ENCODE assay signal across 12 mouse cellular contexts in the genomic region with DNA sequence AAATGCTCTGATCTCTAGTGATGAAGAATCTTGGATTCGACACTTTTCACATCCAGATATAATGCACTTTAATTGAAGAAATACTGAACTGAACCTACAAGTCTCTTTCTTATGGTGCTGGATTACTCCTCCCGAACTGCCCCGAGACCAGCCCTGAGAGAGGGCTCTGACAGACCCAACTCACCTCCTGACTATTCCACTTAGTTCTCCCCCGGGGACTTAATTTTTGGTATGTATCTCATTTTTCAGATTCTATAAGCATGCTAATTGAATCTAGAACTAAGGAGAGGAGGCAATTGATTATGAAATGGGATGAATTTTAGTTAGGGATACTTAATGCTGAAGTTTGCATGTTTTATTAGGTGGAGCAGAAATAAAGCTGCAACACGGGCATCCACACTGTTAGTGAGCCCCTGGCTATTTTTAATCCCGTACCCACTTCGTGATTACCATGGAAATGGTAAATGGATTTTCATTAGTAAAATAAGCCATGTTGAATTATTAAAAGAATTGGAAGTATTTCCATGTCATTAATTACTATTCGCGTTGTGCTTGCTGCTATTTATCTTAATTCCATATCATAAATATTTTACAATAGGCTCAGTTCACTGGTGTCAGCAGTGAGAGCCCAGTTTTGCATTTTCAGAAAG. TPM values are rescaled to one million over a fixed set of nuclear protein-coding genes. Genes with fewer than 3 reads are reported as not detected.
DNase-seq lines count a peak whose midpoint lies in the region; ATAC-seq and TF ChIP-seq lines count a peak whose summit lies in the region.
"Had no signal": no experiment of that assay in that cellular context is flagged by ENCODE, and none has a peak within 500 bp of the region (broad histone marks: within the 10 kb centered on the region; RNA-seq: fewer than 3 reads in every experiment).

No protein-coding gene starts in this region.

- no peak for TF ChIP-seq CTCF in forebrain, postnatal 0 days (IDR thresholded peaks at IDR 0.05; ENCODE audit: low read depth)

- peak overlapping the region; percentile 74 for H3K9ac ChIP-seq in forebrain, postnatal 0 days
- 0 out of 2 replicates have a peak overlapping the region, but pooled peaks have one; percentile 50 for H3K9ac ChIP-seq in midbrain, embryonic 12.5 days (replicated peaks)
- H3K9ac ChIP-seq in kidney, embryonic 14.5 days (ENCODE audit: low read depth, low read length): no peak overlapping the region
- H3K9ac ChIP-seq: intestine, embryonic 15.5 days; liver, embryonic 13.5 days had no signal

- WGBS in forebrain, postnatal 0 days: 34% methylated on average over 9 of the region's 9 CpGs
- WGBS in midbrain, embryonic 12.5 days: 60% methylated on average over 9 of the region's 9 CpGs
- 82% methylated on average over 9 of the region's 9 CpGs for WGBS in kidney, embryonic 14.5 days

- ATAC-seq in forebrain, postnatal 0 days: peak; percentile 17; the same call in 1 of the 2 replicates
- ATAC-seq in midbrain, embryonic 12.5 days (ENCODE audit: low FRiP score, low read depth): peak; percentile 31; the same call in 1 of the 2 replicates
- ATAC-seq in granulocyte monocyte progenitor cell, adult 5-6 weeks (replicated peaks; ENCODE audit: poor library complexity, severe bottlenecking): no peak
- no peak for ATAC-seq in kidney, embryonic 14.5 days (ENCODE audit: low FRiP score, low TSS enrichment)
- ATAC-seq: intestine, embryonic 15.5 days had no signal

- peak overlapping the region; percentile 59 for H3K4me2 ChIP-seq in forebrain, postnatal 0 days (ENCODE audit: low read depth)
- H3K4me2 ChIP-seq in midbrain, embryonic 12.5 days (replicated peaks): peak overlapping the region; percentile 49
- no peak overlapping the region for H3K4me2 ChIP-seq in kidney, embryonic 14.5 days (replicated peaks; ENCODE audit: low read depth, low read length)
- H3K4me2 ChIP-seq: intestine, embryonic 15.5 days; liver, embryonic 13.5 days had no signal

- H3K9me3 ChIP-seq in forebrain, postnatal 0 days (ENCODE audit: low read length): no peaks in the 10 kb centered on the region
- no peaks in the 10 kb centered on the region for H3K9me3 ChIP-seq in midbrain, embryonic 12.5 days
- H3K9me3 ChIP-seq in kidney, embryonic 14.5 days (ENCODE audit: control insufficient read depth, low read length): no peaks in the 10 kb centered on the region
- H3K9me3 ChIP-seq: intestine, embryonic 15.5 days; liver, embryonic 13.5 days had no signal

- no peaks in the 10 kb centered on the region for H3K4me1 ChIP-seq in forebrain, postnatal 0 days (ENCODE audit: insufficient read depth)
- peaks cover 9% of the 10 kb centered on the region; the same call in 1 of the 2 replicates for H3K4me1 ChIP-seq in midbrain, embryonic 12.5 days
- no peaks in the 10 kb centered on the region for H3K4me1 ChIP-seq in kidney, embryonic 14.5 days (ENCODE audit: control insufficient read depth, insufficient read depth, low read length)
- H3K4me1 ChIP-seq: intestine, embryonic 15.5 days; liver, embryonic 13.5 days had no signal

- H3K4me3 ChIP-seq in forebrain, postnatal 0 days (ENCODE audit: low read depth, low read length): peak overlapping the region; percentile 56
- H3K4me3 ChIP-seq in midbrain, embryonic 12.5 days: peak overlapping the region; percentile 32
- no peak overlapping the region for H3K4me3 ChIP-seq in kidney, embryonic 14.5 days (ENCODE audit: low read length)
- H3K4me3 ChIP-seq: intestine, embryonic 15.5 days; liver, embryonic 13.5 days had no signal

- H3K27me3 ChIP-seq in forebrain, postnatal 0 days (ENCODE audit: insufficient read depth, low read length): no peaks in the 10 kb centered on the region
- H3K27me3 ChIP-seq in midbrain, embryonic 12.5 days: no peaks in the 10 kb centered on the region
- no peaks in the 10 kb centered on the region for H3K27me3 ChIP-seq in kidney, embryonic 14.5 days (ENCODE audit: control insufficient read depth, insufficient read depth, low read length)
- H3K27me3 ChIP-seq: intestine, embryonic 15.5 days; liver, embryonic 13.5 days had no signal

- peak; percentile 28 for DNase-seq in MN1 (ENCODE audit: low spot score)
- DNase-seq in cerebellum, adult 9-10 months: peak; percentile 52
- no peak for DNase-seq in forebrain, postnatal 0 days
- no peak for DNase-seq in thymus, postnatal 36 days
- DNase-seq in kidney, adult 9 months: no peak
- DNase-seq: liver, embryonic 13.5 days; lung, postnatal 10 days had no signal

- H3K36me3 ChIP-seq in forebrain, postnatal 0 days (ENCODE audit: insufficient read depth): no peaks in the 10 kb centered on the region
- no peaks in the 10 kb centered on the region for H3K36me3 ChIP-seq in midbrain, embryonic 12.5 days
- no peaks in the 10 kb centered on the region for H3K36me3 ChIP-seq in kidney, embryonic 14.5 days (ENCODE audit: control insufficient read depth, insufficient read depth, low read length)
- H3K36me3 ChIP-seq: intestine, embryonic 15.5 days; liver, embryonic 13.5 days had no signal

- peak overlapping the region; percentile 97 for H3K27ac ChIP-seq in forebrain, postnatal 0 days (ENCODE audit: low read depth, low read length)
- H3K27ac ChIP-seq in midbrain, embryonic 12.5 days (replicated peaks): peak overlapping the region; percentile 93
- H3K27ac ChIP-seq in kidney, embryonic 14.5 days (ENCODE audit: low read depth, low read length): no peak overlapping the region
- H3K27ac ChIP-seq: intestine, embryonic 15.5 days; liver, embryonic 13.5 days had no signal

RNA-seq across cellular contexts. Expression of gene Nyap2, which starts 1.0 kb away (rescaled TPM):
- 29.3 and 32.8 TPM in 2 replicates for total RNA-seq in forebrain, postnatal 0 days (2014; rRNA removed)
- 3.5 and 6.3 TPM in 2 replicates for polyA plus RNA-seq in forebrain, postnatal 0 days (2015; fragmentation: Nextera tagmentation; extraction: Ambion mirVana)
- polyA plus RNA-seq in midbrain, embryonic 12.5 days (2016; fragmentation: Nextera tagmentation; extraction: Ambion mirVana): 2.8 and 3.5 TPM in 2 replicates
- total RNA-seq in granulocyte monocyte progenitor cell, adult 5-6 weeks (2014; fragmentation: Nextera tagmentation): not detected in 2 replicates
- not detected in 2 replicates for total RNA-seq in granulocyte monocyte progenitor cell, adult 5-6 weeks (2017)
- polyA plus RNA-seq in kidney, embryonic 14.5 days (2014; fragmentation: Nextera tagmentation; extraction: Ambion mirVana): 0.04 TPM in 1 of 2 replicates, not detected in the other
- total RNA-seq: gastrocnemius, postnatal 4 days had no signal

Comparison
In these comparisons a context has a peak if more than half of its experiments do, and no peak if none do; other contexts are left out.
1. DNase-seq: peak in MN1 (single experiment) and cerebellum, adult 9-10 months (single experiment); none in forebrain, postnatal 0 days (single experiment), thymus, postnatal 36 days (0 of 2) and kidney, adult 9 months (single experiment).
2. ATAC-seq: peak in forebrain, postnatal 0 days (single experiment) and midbrain, embryonic 12.5 days (single experiment); none in granulocyte monocyte progenitor cell, adult 5-6 weeks (single experiment) and kidney, embryonic 14.5 days (single experiment).